Mouse (Mus musculus): Measurements from ENCODE around the gene Olfr32. TPM values are rescaled to one million over a fixed set of nuclear protein-coding genes. Genes with fewer than 3 reads are reported as not detected.
"Not testable (repeated sequence)": the region's sequence is repeated elsewhere in the genome, so short reads cannot be mapped to it uniquely, and the experiment has no call there.

Olfr32 gene
- polyA plus RNA-seq (2015; fragmentation: Nextera tagmentation; extraction: Ambion mirVana), result not detected in 2 replicates

- no peak within 1 kb of the TSS for H3K9ac ChIP-seq
- no peak for ATAC-seq (ENCODE audit: low read depth)
- H3K27ac ChIP-seq (replicated peaks), result no peak within 1 kb of the TSS
- H3K36me3 ChIP-seq, result no peaks in the 10 kb centered on the region
- no peaks in the 10 kb centered on the region for H3K4me1 ChIP-seq (replicated peaks)
- no peaks in the 10 kb centered on the region for H3K9me3 ChIP-seq
- H3K27me3 ChIP-seq, result no peaks in the 10 kb centered on the region
- H3K4me2 ChIP-seq, result no peak within 1 kb of the TSS
- H3K4me3 ChIP-seq, result no peak within 1 kb of the TSS
These were observed at the start of gene Olfr32 for GRCm38 (mm10) chr2:90142196-90142595. Olfr32 (minus strand) TSS chr2:90142296.

GRCm38 (mm10) chr2:90187082-90187481, 45.0 kb upstream of the Olfr32 start:
- not testable (repeated sequence) for H3K27me3 ChIP-seq; H3K27ac ChIP-seq (replicated peaks); H3K36me3 ChIP-seq; H3K4me1 ChIP-seq (replicated peaks); H3K9me3 ChIP-seq; ATAC-seq (ENCODE audit: low read depth); H3K9ac ChIP-seq; H3K4me3 ChIP-seq; H3K4me2 ChIP-seq
- WGBS, result no CpG with 5 or more reads among the region's 5 CpGs

GRCm38 (mm10) chr2:90186082-90186481, 44.0 kb upstream of the Olfr32 start:
- not testable (repeated sequence) for H3K27me3 ChIP-seq; H3K4me3 ChIP-seq; H3K36me3 ChIP-seq; H3K9ac ChIP-seq; H3K4me1 ChIP-seq (replicated peaks); ATAC-seq (ENCODE audit: low read depth); H3K4me2 ChIP-seq; H3K9me3 ChIP-seq; H3K27ac ChIP-seq (replicated peaks)
- no CpG with 5 or more reads among the region's 4 CpGs for WGBS

GRCm38 (mm10) chr2:90153916-90154315, 11.8 kb upstream of the Olfr32 start:
- Histone ChIP-seq H3K4me2 (no peak overlapping the region), H3K27ac (replicated peaks) (no peak overlapping the region), H3K9me3 (no peaks in the 10 kb centered on the region), H3K9ac (no peak overlapping the region), H3K36me3 (no peaks in the 10 kb centered on the region), H3K4me1 (replicated peaks) (no peaks in the 10 kb centered on the region), H3K27me3 (no peaks in the 10 kb centered on the region), H3K4me3 (no peak overlapping the region)
- ATAC-seq (ENCODE audit: low read depth), result no peak
- WGBS, result 92% methylated on average over 9 of the region's 9 CpGs

GRCm38 (mm10) chr2:90152991-90153390, 10.9 kb upstream of the Olfr32 start, which contains the start of gene Olfr1270:
Olfr1270 (minus strand) TSS chr2:90153091.
- Histone ChIP-seq H3K9ac (no peak within 1 kb of the TSS), H3K4me2 (no peak within 1 kb of the TSS), H3K9me3 (no peaks in the 10 kb centered on the region), H3K36me3 (no peaks in the 10 kb centered on the region), H3K4me3 (no peak within 1 kb of the TSS), H3K4me1 (replicated peaks) (no peaks in the 10 kb centered on the region), H3K27ac (replicated peaks) (no peak within 1 kb of the TSS), H3K27me3 (no peaks in the 10 kb centered on the region)
- ATAC-seq (ENCODE audit: low read depth), result no peak
- WGBS, result 86% methylated on average over 3 of the region's 3 CpGs

- no peaks in the 10 kb centered on the region for H3K9me3 ChIP-seq
- H3K27me3 ChIP-seq, result no peaks in the 10 kb centered on the region
- no peak within 1 kb of the TSS for H3K4me2 ChIP-seq
- H3K9ac ChIP-seq, result no peak within 1 kb of the TSS
- no peak within 1 kb of the TSS for H3K27ac ChIP-seq (replicated peaks)
- H3K4me3 ChIP-seq, result no peak within 1 kb of the TSS
- 86% methylated on average over 1 of the region's 1 CpGs for WGBS
- H3K4me1 ChIP-seq (replicated peaks), result no peaks in the 10 kb centered on the region
- H3K36me3 ChIP-seq, result no peaks in the 10 kb centered on the region
- ATAC-seq (ENCODE audit: low read depth), result no peak
These were observed 20.8 kb downstream of the Olfr32 start, which contains the start of gene Olfr1269 for GRCm38 (mm10) chr2:90121312-90121711. Olfr1269 (minus strand) TSS chr2:90121412.

Other genes starting within 250 kb of the Olfr32 start
- not detected in 2 replicates for gene Olfr1258, start 215.0 kb downstream of the Olfr32 start, polyA plus RNA-seq (2015; fragmentation: Nextera tagmentation; extraction: Ambion mirVana)
- not detected in 2 replicates for gene Olfr1259, start 193.6 kb downstream of the Olfr32 start, polyA plus RNA-seq (2015; fragmentation: Nextera tagmentation; extraction: Ambion mirVana)
- gene Olfr1260, start 168.0 kb downstream of the Olfr32 start, polyA plus RNA-seq (2015; fragmentation: Nextera tagmentation; extraction: Ambion mirVana), result not detected in 2 replicates
- not detected in 2 replicates for gene Olfr1261, start 151.1 kb downstream of the Olfr32 start, polyA plus RNA-seq (2015; fragmentation: Nextera tagmentation; extraction: Ambion mirVana)
- gene Olfr1262, start 142.2 kb downstream of the Olfr32 start, polyA plus RNA-seq (2015; fragmentation: Nextera tagmentation; extraction: Ambion mirVana), result not detected in 2 replicates
- gene Olfr1263, start 130.2 kb downstream of the Olfr32 start, polyA plus RNA-seq (2015; fragmentation: Nextera tagmentation; extraction: Ambion mirVana), result not detected in 2 replicates
- gene Olfr1264, start 116.7 kb downstream of the Olfr32 start, polyA plus RNA-seq (2015; fragmentation: Nextera tagmentation; extraction: Ambion mirVana), result not detected in 2 replicates
- gene Olfr1265, start 107.0 kb downstream of the Olfr32 start, polyA plus RNA-seq (2015; fragmentation: Nextera tagmentation; extraction: Ambion mirVana), result not detected in 2 replicates
- not detected in 2 replicates for gene Olfr140, start 78.7 kb downstream of the Olfr32 start, polyA plus RNA-seq (2015; fragmentation: Nextera tagmentation; extraction: Ambion mirVana)
- gene Olfr1269, start 20.9 kb downstream of the Olfr32 start, polyA plus RNA-seq (2015; fragmentation: Nextera tagmentation; extraction: Ambion mirVana), result not detected in 2 replicates
- gene Olfr1270, start 10.8 kb upstream of the Olfr32 start, polyA plus RNA-seq (2015; fragmentation: Nextera tagmentation; extraction: Ambion mirVana), result not detected in 2 replicates
- gene Olfr1506, start 82.2 kb upstream of the Olfr32 start, polyA plus RNA-seq (2015; fragmentation: Nextera tagmentation; extraction: Ambion mirVana), result not detected in 2 replicates
- gene Olfr142, start 115.3 kb upstream of the Olfr32 start, polyA plus RNA-seq (2015; fragmentation: Nextera tagmentation; extraction: Ambion mirVana), result not detected in 2 replicates
- not detected in 2 replicates for gene Olfr1271, start 128.7 kb upstream of the Olfr32 start, polyA plus RNA-seq (2015; fragmentation: Nextera tagmentation; extraction: Ambion mirVana)
- not detected in 2 replicates for gene Olfr1272, start 150.5 kb upstream of the Olfr32 start, polyA plus RNA-seq (2015; fragmentation: Nextera tagmentation; extraction: Ambion mirVana)
- gene Gm13769, start 179.9 kb upstream of the Olfr32 start, polyA plus RNA-seq (2015; fragmentation: Nextera tagmentation; extraction: Ambion mirVana), result 0.11 TPM in 1 of 2 replicates, not detected in the other